Mouse (Mus musculus): ENCODE results near the gene Kank4.

DNA sequence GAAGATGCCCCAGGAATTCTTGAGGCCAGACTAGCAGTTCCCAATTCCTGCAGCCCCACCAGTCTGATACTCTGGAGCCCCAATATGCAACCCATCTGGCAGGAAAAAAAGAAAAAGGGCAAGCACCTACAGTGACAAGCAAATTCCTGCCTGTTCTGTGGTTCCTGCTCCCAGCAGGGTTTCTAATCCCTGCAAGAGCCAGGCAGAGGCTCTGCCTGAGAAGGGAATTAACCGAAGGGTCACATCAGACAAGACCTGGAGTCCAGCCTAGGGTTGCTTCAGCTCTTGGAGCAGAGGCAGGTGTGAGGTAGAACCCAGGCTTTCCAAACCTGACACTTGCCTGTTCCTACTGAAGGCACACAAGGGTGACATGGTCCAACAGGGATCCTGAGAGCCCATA lies 26.6 kb downstream of the Kank4 start:
- TF ChIP-seq POLR2A (IDR thresholded peaks at IDR 0.05; ENCODE audit: borderline replicate concordance, insufficient read depth, low read length) (no peak), CTCF (IDR thresholded peaks at IDR 0.05; ENCODE audit: borderline replicate concordance, insufficient read depth, low read depth, low read length) (no peak)

All from cerebellum, adult 2 months (tissue).